Mouse (Mus musculus): ENCODE data around the gene Ccdc13.

The Ccdc13 gene

DNA sequence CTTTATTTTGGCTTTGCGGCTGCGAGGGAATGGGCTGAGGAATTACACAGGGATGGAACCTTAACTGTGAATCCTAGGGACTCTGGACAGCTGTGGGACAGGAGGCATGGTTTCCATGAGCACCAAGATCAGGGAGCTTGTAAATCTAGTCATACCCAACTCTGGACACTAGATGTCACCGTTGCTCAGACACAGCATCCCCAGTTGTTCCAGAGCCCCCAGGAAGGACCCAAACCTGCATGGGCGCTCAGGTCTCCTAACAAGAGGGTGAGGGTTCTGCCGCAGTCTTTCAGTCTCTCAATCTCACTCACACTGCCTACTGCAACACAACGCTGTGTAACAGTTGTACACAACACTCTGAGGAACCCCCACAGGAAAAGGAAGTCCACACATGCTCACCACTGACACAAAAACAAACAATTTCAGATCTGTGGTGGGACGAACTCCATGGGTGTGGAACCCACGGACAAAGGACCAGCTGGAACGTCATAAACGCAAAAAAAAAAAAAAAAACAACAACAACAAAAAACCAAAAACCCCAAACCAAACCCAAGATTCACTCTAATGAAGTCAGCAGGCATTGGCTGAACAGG lies 7.4 kb upstream of the Ccdc13 start:
- no peak for DNase-seq

GRCm38 (mm10) chr9:121842914-121843313 lies 3.7 kb upstream of the Ccdc13 start:
- no peak for DNase-seq

DNA sequence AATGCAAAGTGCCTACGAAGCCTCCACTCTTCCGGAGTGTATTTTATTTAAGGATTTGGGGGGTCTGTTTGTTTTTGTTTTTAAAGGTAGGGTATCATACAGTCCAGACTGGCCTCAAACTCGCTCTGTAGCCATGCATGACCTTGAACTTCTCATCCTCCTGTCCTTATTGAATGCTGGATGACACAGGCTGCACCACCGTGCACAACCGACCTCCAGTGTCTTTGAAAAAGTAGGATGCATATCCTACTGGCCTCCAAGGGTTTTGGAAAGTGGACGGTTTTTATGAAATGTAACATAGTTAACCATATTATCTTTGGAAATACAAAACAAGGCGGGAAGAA lies 333 bp upstream of the Ccdc13 start:
- no peak for DNase-seq

- DNase-seq = no peak
Measured at GRCm38 (mm10) chr9:121838008-121838407, 1.3 kb downstream of the Ccdc13 start.

DNA sequence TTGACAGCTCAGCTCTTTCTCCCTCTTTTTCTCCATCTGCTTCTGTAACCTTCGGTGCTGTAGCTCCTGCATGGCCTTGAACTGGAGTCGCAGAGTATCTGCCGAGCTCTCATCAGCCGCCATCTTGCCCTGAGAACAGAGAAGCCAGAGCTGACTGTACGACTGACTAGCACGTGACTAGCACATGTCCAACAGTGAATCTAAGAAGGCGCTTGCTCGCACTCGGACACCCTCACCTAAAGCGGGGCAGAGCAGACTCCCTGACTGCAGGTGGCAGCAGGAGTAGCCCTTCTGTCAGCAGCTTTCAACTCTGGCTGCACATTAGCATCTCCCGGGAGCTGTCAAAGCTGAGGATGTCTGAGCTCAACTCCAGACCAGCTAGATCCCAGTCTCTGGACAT lies 5.4 kb downstream of the Ccdc13 start:
- no peak for DNase-seq

GRCm38 (mm10) chr9:121830956-121831293 lies 8.3 kb downstream of the Ccdc13 start:
- peak; percentile 81 for DNase-seq

DNA sequence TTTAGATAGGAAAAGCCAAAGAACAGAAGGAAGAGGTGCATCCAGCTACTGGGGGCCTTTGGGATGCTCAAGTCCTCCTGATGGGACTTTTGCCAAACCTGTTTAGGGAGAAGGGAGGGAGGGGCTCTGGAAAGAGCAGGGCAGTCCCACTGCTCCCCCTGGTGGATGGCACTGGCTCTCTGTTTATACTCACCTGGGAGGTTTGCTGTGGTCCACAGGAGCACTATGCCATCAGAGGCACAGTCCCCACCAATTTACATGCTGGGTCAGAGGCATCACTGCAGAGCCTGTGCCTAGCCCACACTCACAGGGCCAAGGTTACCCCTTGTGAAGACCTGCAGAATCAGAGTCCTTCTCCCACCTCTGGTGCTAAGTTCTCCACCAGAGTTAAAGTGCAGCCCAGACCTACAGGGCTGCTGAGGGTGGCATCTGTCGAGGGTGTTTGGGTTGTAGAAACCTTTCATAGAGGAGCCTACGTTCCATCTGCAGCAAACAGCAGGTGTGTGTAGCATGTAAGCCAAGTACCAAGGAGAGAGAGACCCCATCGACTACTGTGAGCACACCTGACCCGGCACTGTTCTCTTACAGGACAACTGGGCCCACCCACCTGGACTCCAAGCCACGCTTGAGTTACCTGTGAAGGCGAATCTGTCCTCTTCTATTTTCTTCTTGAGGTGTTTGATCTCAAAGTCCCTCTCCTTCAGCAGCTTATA lies 8.9 kb downstream of the Ccdc13 start:
- DNase-seq = peak; percentile 55

GRCm38 (mm10) chr9:121829270-121829992 lies 9.8 kb downstream of the Ccdc13 start:
- peak; percentile 46 for DNase-seq

DNA sequence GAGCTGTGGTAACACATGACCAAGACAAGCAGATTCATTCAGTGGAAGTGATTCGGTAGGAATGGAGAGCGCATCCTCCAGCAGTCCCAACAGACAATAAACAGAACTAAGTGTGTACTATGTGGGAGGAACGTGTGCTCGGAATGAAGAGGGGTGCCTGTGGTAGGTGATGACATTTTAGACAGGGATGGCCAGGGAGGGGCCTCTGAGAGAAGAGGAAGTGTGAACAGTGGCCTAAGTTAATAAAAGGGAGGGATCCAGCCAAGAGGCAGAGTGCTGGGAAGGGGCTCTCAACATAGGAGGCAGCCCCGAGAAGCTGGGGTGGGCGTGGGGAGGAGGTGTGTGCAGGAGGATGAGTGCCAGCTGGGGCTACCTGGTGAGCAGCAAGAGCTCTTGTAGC lies 10.9 kb downstream of the Ccdc13 start:
- DNase-seq = no peak

DNA sequence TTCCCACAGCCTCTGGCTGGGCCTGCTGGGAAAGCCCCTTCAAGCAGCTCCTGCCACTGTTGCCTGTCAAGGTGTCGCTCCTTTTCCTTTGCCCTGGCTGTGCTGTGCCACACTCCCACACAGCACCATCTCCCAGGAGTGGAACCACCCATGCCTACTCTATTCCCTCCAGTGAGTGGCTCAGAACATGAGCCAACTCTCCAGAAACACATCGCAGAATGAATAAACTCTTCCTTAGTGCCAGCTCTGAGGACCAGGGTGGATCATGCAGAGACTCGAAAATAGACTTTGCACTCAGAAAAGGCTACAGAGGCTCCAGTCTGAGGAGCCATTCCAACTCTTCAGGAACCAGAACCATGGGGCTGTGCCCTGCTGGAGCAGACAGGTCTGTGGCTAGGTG lies 12.9 kb downstream of the Ccdc13 start:
- DNase-seq = no peak

DNA sequence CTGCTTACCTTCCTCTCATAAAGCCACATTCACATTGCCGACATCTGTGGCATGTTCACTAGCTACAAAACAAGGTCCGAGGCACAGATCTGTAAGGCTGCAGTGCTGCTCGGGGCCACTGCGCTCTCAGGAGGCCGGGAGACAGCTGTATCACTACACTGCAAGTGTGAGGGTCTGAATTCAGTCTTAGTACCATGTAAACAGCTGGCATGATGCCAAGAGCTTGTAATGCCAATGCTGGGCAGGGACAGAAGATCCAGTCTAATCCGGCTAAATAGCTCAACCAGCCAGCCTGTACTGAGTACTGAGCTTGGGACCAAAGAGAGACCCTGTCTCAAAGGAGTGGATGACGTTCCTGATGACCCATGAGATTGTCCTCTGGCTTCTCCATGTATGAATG lies 15.3 kb downstream of the Ccdc13 start:
- DNase-seq = no peak

DNA sequence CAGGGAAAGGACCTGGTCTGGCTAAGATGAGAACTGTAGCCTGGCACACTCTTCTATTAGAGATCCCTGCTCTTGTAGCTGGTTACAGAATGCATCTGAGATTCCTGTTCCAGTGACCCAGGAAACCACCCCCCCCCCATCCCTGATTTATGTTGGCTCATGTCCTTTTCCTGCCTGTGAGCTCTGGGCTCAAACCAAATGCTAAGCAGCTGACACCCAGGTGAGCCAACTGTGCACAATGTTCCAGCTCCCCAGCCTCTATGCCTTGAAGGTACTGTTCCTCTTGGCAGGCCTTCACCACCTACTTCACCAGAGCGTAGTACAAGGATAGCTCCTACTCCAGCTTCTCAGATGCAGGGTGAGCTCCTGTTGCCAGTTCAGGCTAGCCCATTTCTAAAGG lies 16.2 kb downstream of the Ccdc13 start:
- peak; percentile 50 for DNase-seq

- DNase-seq = peak; percentile 81
Measured at GRCm38 (mm10) chr9:121822585-121822991, 16.7 kb downstream of the Ccdc13 start.

DNA sequence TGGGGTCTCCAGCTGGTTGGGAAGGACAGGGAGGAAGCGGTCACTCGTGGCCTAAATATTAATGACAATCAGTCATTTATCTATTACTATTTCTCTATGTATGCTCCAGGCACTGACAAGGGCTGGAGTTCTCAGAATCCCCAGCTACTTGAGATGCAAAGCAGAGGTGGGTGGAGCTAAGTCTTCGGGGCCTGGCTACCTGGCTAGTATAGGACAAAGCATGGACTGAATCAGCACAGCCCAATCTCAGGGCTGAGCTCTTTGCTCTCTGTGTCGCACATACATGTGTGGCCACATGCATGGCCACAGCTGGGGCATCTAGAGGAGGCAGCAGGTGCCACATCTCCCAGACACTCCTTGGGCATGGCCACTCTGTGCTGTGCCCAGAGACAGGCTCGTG lies 18.5 kb downstream of the Ccdc13 start:
- no peak for DNase-seq

DNA sequence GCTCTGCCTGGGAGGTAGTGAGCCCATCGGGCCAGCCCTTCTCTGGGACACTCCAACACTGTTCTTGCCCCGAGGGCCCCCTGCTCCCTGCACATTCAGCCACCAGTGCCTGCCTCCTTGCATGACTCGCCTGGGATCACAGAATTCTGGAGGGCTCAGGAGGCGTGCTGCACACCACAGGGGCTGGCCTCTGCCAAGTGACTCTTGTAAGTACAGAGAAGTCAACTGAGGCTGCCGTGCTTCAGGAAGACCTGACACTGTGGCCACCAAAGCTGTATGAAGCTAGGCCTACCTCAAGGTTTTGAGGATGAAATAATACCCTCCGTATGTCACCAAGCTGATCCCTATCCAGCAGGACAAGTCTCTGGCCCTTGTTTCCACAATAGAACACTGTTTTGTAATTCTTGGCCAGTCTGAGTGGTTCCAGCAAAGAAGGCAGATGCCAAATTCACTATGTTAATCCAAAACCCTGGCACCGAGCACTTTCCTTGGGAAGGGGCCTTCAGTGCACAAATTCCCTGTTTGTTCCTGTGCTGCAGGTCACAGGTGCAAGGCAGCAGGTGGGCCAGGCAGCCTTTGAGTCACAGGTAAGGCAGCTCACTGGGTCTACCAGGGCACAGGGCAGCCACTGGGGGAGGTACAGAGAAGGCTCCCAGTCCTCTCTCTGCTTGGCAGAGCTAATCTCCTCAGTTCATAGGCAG lies 19.3 kb downstream of the Ccdc13 start:
- no peak for DNase-seq

- peak; percentile 49 for DNase-seq
Measured at GRCm38 (mm10) chr9:121819073-121819770, 20.0 kb downstream of the Ccdc13 start.

- no peak for DNase-seq
Measured at GRCm38 (mm10) chr9:121815183-121815582, 24.1 kb downstream of the Ccdc13 start.

GRCm38 (mm10) chr9:121810081-121810821 lies 29.0 kb downstream of the Ccdc13 start:
- peak; percentile 91 for DNase-seq

DNA sequence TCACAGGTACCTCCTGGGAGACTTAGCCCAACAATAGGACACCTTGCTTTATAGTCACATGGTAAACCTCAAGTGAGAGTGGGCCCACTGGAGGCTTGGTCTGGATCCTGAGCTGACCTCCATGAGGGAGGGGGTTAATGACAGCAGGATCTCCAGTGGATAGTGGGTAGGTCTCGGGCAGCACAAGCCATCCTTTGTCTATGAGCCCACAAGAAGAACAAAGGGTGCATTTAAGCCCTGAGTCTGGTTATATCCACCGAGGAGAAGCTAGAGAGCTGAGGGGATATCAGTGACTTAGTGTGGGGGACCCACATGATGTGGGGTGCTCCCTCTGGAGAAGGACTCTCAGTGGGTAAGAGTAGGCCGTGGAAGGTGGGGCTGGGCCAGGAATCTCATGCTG lies 30.8 kb downstream of the Ccdc13 start:
- peak; percentile 62 for DNase-seq

DNA sequence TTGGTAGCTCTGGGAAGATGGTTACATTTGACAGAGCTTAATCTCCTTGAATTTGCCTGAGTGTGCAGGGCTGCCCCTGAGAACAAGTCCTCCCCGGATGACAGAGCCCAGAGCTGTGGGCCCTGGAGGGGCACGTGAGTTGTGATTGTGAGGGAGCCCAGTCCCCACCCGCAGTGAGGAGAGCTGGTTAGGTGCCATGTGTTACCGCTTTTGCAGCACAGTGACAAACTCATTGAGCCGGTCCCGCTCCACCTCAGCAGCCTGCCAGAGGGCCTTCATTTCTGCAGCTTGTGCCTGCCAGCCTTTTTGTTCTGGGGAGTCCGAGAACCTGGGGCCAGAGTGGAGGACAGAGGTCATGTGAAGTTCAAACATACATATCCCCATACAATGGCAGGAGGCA lies 31.3 kb downstream of the Ccdc13 start:
- DNase-seq = no peak

GRCm38 (mm10) chr9:121807546-121807945 lies 31.7 kb downstream of the Ccdc13 start:
- DNase-seq = no peak

DNA sequence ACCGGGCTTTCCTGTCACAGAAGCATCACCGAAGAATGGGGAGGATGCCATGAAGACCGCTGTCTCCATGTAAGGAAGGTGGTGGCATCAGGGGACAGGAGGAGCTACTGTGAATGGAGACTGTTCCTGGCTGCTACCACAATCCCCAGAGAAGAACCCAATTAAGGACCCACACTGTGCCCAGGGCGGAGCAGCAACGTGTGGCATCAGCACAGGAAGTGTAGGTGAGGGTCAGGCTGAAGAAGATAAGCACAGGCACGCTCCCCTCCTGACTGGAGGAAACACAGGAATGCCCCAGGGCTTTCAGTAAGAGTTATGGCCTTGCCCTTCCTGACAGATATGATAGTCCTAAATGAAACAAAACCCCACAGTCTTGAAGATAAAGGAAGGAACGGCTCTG lies 36.5 kb downstream of the Ccdc13 start:
- no peak for DNase-seq
